Mouse (Mus musculus): ENCODE measurements around the gene Olfr43. TPM values are rescaled to one million over a fixed set of nuclear protein-coding genes. Genes with fewer than 3 reads are reported as not detected.

Gene Olfr43
- not detected in 2 replicates for polyA plus RNA-seq (2015; fragmentation: Nextera tagmentation; extraction: Ambion mirVana)

GRCm38 (mm10) chr11:74211279-74211678 lies at the start of gene Olfr43:
Gene Olfr43 (minus strand): TSS chr11:74211379.
- Histone ChIP-seq H3K9ac (no peak within 1 kb of the TSS), H3K27me3 (no peaks in the 10 kb centered on the region), H3K4me1 (no peaks in the 10 kb centered on the region), H3K27ac (no peak within 1 kb of the TSS), H3K9me3 (no peaks in the 10 kb centered on the region), H3K36me3 (no peaks in the 10 kb centered on the region), H3K4me2 (no peak within 1 kb of the TSS), H3K4me3 (no peak within 1 kb of the TSS)
- no peak for ATAC-seq (ENCODE audit: borderline replicate concordance, extremely low read depth, low FRiP score, low TSS enrichment)
- WGBS, result 36% methylated on average over 1 of the region's 1 CpGs

- no peak within 1 kb of the TSS for H3K27ac ChIP-seq
- no peaks in the 10 kb centered on the region for H3K27me3 ChIP-seq
- no peaks in the 10 kb centered on the region for H3K4me1 ChIP-seq
- no peaks in the 10 kb centered on the region for H3K36me3 ChIP-seq
- no peak within 1 kb of the TSS for H3K9ac ChIP-seq
- H3K9me3 ChIP-seq, result no peaks in the 10 kb centered on the region
- H3K4me2 ChIP-seq, result no peak within 1 kb of the TSS
- H3K4me3 ChIP-seq, result no peak within 1 kb of the TSS
- ATAC-seq (ENCODE audit: borderline replicate concordance, extremely low read depth, low FRiP score, low TSS enrichment), result no peak
- WGBS, result 29% methylated on average over 2 of the region's 2 CpGs
These were observed 48.3 kb upstream of the Olfr43 start, which contains the start of gene Olfr406 for GRCm38 (mm10) chr11:74259508-74259907. Gene Olfr406 (plus strand): TSS chr11:74259808.

- ATAC-seq (ENCODE audit: borderline replicate concordance, extremely low read depth, low FRiP score, low TSS enrichment), result no peak
- no peak overlapping the region for H3K4me3 ChIP-seq
- WGBS, result 89% methylated on average over 3 of the region's 3 CpGs
- H3K27me3 ChIP-seq, result no peaks in the 10 kb centered on the region
- no peak overlapping the region for H3K9ac ChIP-seq
- no peak overlapping the region for H3K27ac ChIP-seq
- H3K36me3 ChIP-seq, result no peaks in the 10 kb centered on the region
- no peak overlapping the region for H3K4me2 ChIP-seq
- H3K4me1 ChIP-seq, result no peaks in the 10 kb centered on the region
- no peaks in the 10 kb centered on the region for H3K9me3 ChIP-seq
These were observed 30.0 kb upstream of the Olfr43 start for GRCm38 (mm10) chr11:74241201-74241600.

GRCm38 (mm10) chr11:74185949-74186348 lies 25.2 kb downstream of the Olfr43 start, which contains the start of gene Olfr403:
Gene Olfr403 (plus strand): TSS chr11:74186249.
- no peak within 1 kb of the TSS for H3K4me3 ChIP-seq
- no peak within 1 kb of the TSS for H3K9ac ChIP-seq
- no peaks in the 10 kb centered on the region for H3K4me1 ChIP-seq
- H3K9me3 ChIP-seq, result no peaks in the 10 kb centered on the region
- no peaks in the 10 kb centered on the region for H3K36me3 ChIP-seq
- no peak within 1 kb of the TSS for H3K4me2 ChIP-seq
- ATAC-seq (ENCODE audit: borderline replicate concordance, extremely low read depth, low FRiP score, low TSS enrichment), result no peak
- H3K27me3 ChIP-seq, result no peaks in the 10 kb centered on the region
- H3K27ac ChIP-seq, result no peak within 1 kb of the TSS

GRCm38 (mm10) chr11:74183745-74184144 lies 27.4 kb downstream of the Olfr43 start:
- no peaks in the 10 kb centered on the region for H3K9me3 ChIP-seq
- no peak for ATAC-seq (ENCODE audit: borderline replicate concordance, extremely low read depth, low FRiP score, low TSS enrichment)
- no peak overlapping the region for H3K4me3 ChIP-seq
- H3K36me3 ChIP-seq, result no peaks in the 10 kb centered on the region
- 67% methylated on average over 4 of the region's 4 CpGs for WGBS
- H3K4me2 ChIP-seq, result no peak overlapping the region
- no peak overlapping the region for H3K9ac ChIP-seq
- no peak overlapping the region for H3K27ac ChIP-seq
- no peaks in the 10 kb centered on the region for H3K27me3 ChIP-seq
- H3K4me1 ChIP-seq, result no peaks in the 10 kb centered on the region

GRCm38 (mm10) chr11:74183168-74183567 lies 28.0 kb downstream of the Olfr43 start:
- Histone ChIP-seq H3K4me2 (no peak overlapping the region), H3K27ac (no peak overlapping the region), H3K4me1 (no peaks in the 10 kb centered on the region), H3K9me3 (no peaks in the 10 kb centered on the region), H3K4me3 (no peak overlapping the region), H3K9ac (no peak overlapping the region), H3K27me3 (no peaks in the 10 kb centered on the region), H3K36me3 (no peaks in the 10 kb centered on the region)
- no peak for ATAC-seq (ENCODE audit: borderline replicate concordance, extremely low read depth, low FRiP score, low TSS enrichment)
- WGBS, result 78% methylated on average over 4 of the region's 4 CpGs

GRCm38 (mm10) chr11:74168771-74169170 lies 42.4 kb downstream of the Olfr43 start:
- Histone ChIP-seq H3K4me1 (no peaks in the 10 kb centered on the region), H3K27me3 (no peaks in the 10 kb centered on the region), H3K9ac (no peak overlapping the region), H3K4me3 (no peak overlapping the region), H3K4me2 (no peak overlapping the region), H3K9me3 (no peaks in the 10 kb centered on the region), H3K27ac (no peak overlapping the region), H3K36me3 (no peaks in the 10 kb centered on the region)
- no peak for ATAC-seq (ENCODE audit: borderline replicate concordance, extremely low read depth, low FRiP score, low TSS enrichment)

Other genes starting within 250 kb of the Olfr43 start
- gene Olfr398, start 221.0 kb downstream of the Olfr43 start, polyA plus RNA-seq (2015; fragmentation: Nextera tagmentation; extraction: Ambion mirVana), result not detected in 2 replicates
- gene Olfr139, start 154.8 kb downstream of the Olfr43 start, polyA plus RNA-seq (2015; fragmentation: Nextera tagmentation; extraction: Ambion mirVana), result not detected in 2 replicates
- gene Olfr399, start 154.8 kb downstream of the Olfr43 start, polyA plus RNA-seq (2015; fragmentation: Nextera tagmentation; extraction: Ambion mirVana), result not detected in 2 replicates
- gene Zfp616, start 141.4 kb downstream of the Olfr43 start, polyA plus RNA-seq (2015; fragmentation: Nextera tagmentation; extraction: Ambion mirVana), result not detected in 2 replicates
- gene Olfr401, start 97.7 kb downstream of the Olfr43 start, polyA plus RNA-seq (2015; fragmentation: Nextera tagmentation; extraction: Ambion mirVana), result not detected in 2 replicates
- not detected in 2 replicates for gene Olfr402, start 57.9 kb downstream of the Olfr43 start, polyA plus RNA-seq (2015; fragmentation: Nextera tagmentation; extraction: Ambion mirVana)
- not detected in 2 replicates for gene Olfr403, start 25.1 kb downstream of the Olfr43 start, polyA plus RNA-seq (2015; fragmentation: Nextera tagmentation; extraction: Ambion mirVana)
- gene Olfr406, start 48.4 kb upstream of the Olfr43 start, polyA plus RNA-seq (2015; fragmentation: Nextera tagmentation; extraction: Ambion mirVana), result not detected in 2 replicates
- gene Olfr59, start 72.4 kb upstream of the Olfr43 start, polyA plus RNA-seq (2015; fragmentation: Nextera tagmentation; extraction: Ambion mirVana), result not detected in 2 replicates
- not detected in 2 replicates for gene Olfr410, start 126.7 kb upstream of the Olfr43 start, polyA plus RNA-seq (2015; fragmentation: Nextera tagmentation; extraction: Ambion mirVana)
- not detected in 2 replicates for gene Olfr411, start 141.3 kb upstream of the Olfr43 start, polyA plus RNA-seq (2015; fragmentation: Nextera tagmentation; extraction: Ambion mirVana)
- not detected in 2 replicates for gene Olfr412, start 150.7 kb upstream of the Olfr43 start, polyA plus RNA-seq (2015; fragmentation: Nextera tagmentation; extraction: Ambion mirVana)